Mouse (Mus musculus): ENCODE data around the gene Cnksr3.

DNA sequence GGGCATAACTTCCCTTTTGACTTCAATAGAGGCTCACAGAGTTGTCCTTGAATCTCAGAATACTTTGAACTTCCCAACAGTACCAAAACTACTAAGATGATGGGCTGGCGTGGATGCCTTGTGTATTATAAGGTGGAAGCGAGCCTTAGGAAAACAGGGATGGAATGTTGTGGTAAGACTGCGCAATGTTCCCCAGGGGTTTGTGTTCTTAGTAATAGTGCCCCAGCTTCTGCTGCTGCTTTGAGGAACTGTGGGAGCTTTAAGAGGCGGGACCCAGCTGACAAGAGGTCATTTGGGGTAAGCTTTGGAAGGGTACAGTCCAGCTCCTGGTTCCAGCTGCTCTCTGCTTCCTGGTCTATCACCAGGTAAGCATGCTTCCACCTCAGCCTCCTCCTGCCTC is 89.7 kb downstream of the Cnksr3 start:
- TF ChIP-seq POLR2A (IDR thresholded peaks at IDR 0.05; ENCODE audit: control insufficient read depth, low read depth, low read length), result no peak
- no peak for TF ChIP-seq CTCF (IDR thresholded peaks at IDR 0.05; ENCODE audit: control insufficient read depth, insufficient read depth, insufficient replicate concordance, low read depth, low read length)
